Comparison of ENCODE assay signal across 24 mouse cellular contexts in genomic region chr6:5022677-5023076, GRCm38 (mm10).
DNase-seq lines count a peak whose midpoint lies in the region; ATAC-seq and TF ChIP-seq lines count a peak whose summit lies in the region.
"Had no signal": no experiment of that assay in that cellular context is flagged by ENCODE, and none has a peak within 500 bp of the region (broad histone marks: within the 10 kb centered on the region; RNA-seq: fewer than 3 reads in every experiment).

No protein-coding gene starts in this region.

- WGBS in limb, embryonic 10.5 days: 85% methylated on average over 5 of the region's 5 CpGs
- 58% methylated on average over 5 of the region's 5 CpGs for WGBS in kidney, adult 2 months

- no peak for TF ChIP-seq POLR2A in kidney, adult 2 months (IDR thresholded peaks at IDR 0.05; ENCODE audit: low read depth, low read length)

- no peaks in the 10 kb centered on the region for H3K36me3 ChIP-seq in limb, embryonic 10.5 days
- no peaks in the 10 kb centered on the region for H3K36me3 ChIP-seq in kidney, adult 2 months (ENCODE audit: control insufficient read depth, insufficient read depth, low read length)
- H3K36me3 ChIP-seq: embryonic facial prominence, embryonic 13.5 days; forebrain, embryonic 12.5 days; G1E; heart, embryonic 10.5 days; hindbrain, embryonic 13.5 days had no signal

- H3K4me3 ChIP-seq in limb, embryonic 10.5 days: no peak overlapping the region
- no peak overlapping the region for H3K4me3 ChIP-seq in kidney, adult 2 months (ENCODE audit: insufficient read depth, low read depth, low read length)
- H3K4me3 ChIP-seq: embryonic facial prominence, embryonic 13.5 days; forebrain, embryonic 12.5 days; heart, embryonic 10.5 days; hindbrain, embryonic 13.5 days had no signal

- no peaks in the 10 kb centered on the region for H3K9me3 ChIP-seq in limb, embryonic 10.5 days (replicated peaks)
- H3K9me3 ChIP-seq: embryonic facial prominence, embryonic 13.5 days; forebrain, embryonic 12.5 days; G1E; heart, embryonic 10.5 days; hindbrain, embryonic 13.5 days had no signal

- DNase-seq in 416B (ENCODE audit: low read depth): peak; percentile 16
- peak; percentile 56 for DNase-seq in R1 (ENCODE audit: low read depth, low spot score)
- DNase-seq in limb, embryonic 10.5 days (ENCODE audit: low spot score): no peak
- DNase-seq in spleen, adult 18-20 months: no peak
- no peak for DNase-seq in thymus, postnatal 4 days
- DNase-seq in kidney, adult 2 months: no peak
- DNase-seq in kidney, adult 8-10 months: no peak
- DNase-seq: adrenal gland, postnatal 14 days; B cell, adult 2 months; cerebellum, adult 11-12 months; cerebellum, adult 9-10 months; cerebellum, postnatal 25 days; gastrocnemius, postnatal 14 days; heart, postnatal 10 days; heart, postnatal 4 days had no signal

- H3K27me3 ChIP-seq in limb, embryonic 10.5 days (ENCODE audit: low read depth, poor library complexity, severe bottlenecking): no peaks in the 10 kb centered on the region
- H3K27me3 ChIP-seq in kidney, adult 2 months (replicated peaks; ENCODE audit: control insufficient read depth, insufficient read depth, low read length): no peaks in the 10 kb centered on the region
- H3K27me3 ChIP-seq: embryonic facial prominence, embryonic 13.5 days; forebrain, embryonic 12.5 days; hindbrain, embryonic 13.5 days had no signal

- no peak for TF ChIP-seq CTCF in kidney, adult 2 months (conservative IDR thresholded peaks at IDR 0.05; ENCODE audit: insufficient read depth, insufficient read length, low read depth, low read length)

- H3K27ac ChIP-seq in limb, embryonic 10.5 days: peak overlapping the region; percentile 43
- no peak overlapping the region for H3K27ac ChIP-seq in kidney, adult 2 months (ENCODE audit: insufficient read depth, low read depth, low read length)
- H3K27ac ChIP-seq: embryonic facial prominence, embryonic 13.5 days; forebrain, embryonic 12.5 days; heart, embryonic 10.5 days; hindbrain, embryonic 13.5 days had no signal

- H3K4me1 ChIP-seq in limb, embryonic 10.5 days: peaks cover 36% of the 10 kb centered on the region
- H3K4me1 ChIP-seq in kidney, adult 2 months (ENCODE audit: control insufficient read depth, insufficient read depth, low read length): peaks cover 3% of the 10 kb centered on the region; the same call in 1 of the 2 replicates
- H3K4me1 ChIP-seq: embryonic facial prominence, embryonic 13.5 days had no signal

- peak; percentile 61; the same call in 1 of the 2 replicates for ATAC-seq in megakaryocyte, adult 5-6 weeks (ENCODE audit: poor library complexity, severe bottlenecking)
- ATAC-seq: activated CD4-positive, CD25-positive, alpha-beta regulatory T cell, adult 4 months; CD4-positive, CD25-positive, alpha-beta regulatory T cell, adult 4 months; forebrain, embryonic 16.5 days had no signal

Comparison
In these comparisons a context has a peak if more than half of its experiments do, and no peak if none do; other contexts are left out.
1. DNase-seq: peak in 416B (single experiment) and R1 (single experiment); none in limb, embryonic 10.5 days (single experiment), spleen, adult 18-20 months (0 of 2), thymus, postnatal 4 days (single experiment), kidney, adult 2 months (single experiment) and kidney, adult 8-10 months (0 of 2).